In genomic region chr5:146347081-146347480, GRCm38 (mm10) we compare ENCODE assay signal across 22 mouse cellular contexts. TPM values are rescaled to one million over a fixed set of nuclear protein-coding genes. Genes with fewer than 3 reads are reported as not detected.
DNase-seq lines count a peak whose midpoint lies in the region; TF ChIP-seq lines count a peak whose summit lies in the region.
"Had no signal": no experiment of that assay in that cellular context is flagged by ENCODE, and none has a peak within 500 bp of the region (broad histone marks: within the 10 kb centered on the region; RNA-seq: fewer than 3 reads in every experiment).

No protein-coding gene starts in this region.

- H3K36me3 ChIP-seq in MEL (ENCODE audit: control insufficient read depth in 1 of 2, insufficient read depth in 2 of 2, low read length in 2 of 2), result no peaks in the 10 kb centered on the region
- H3K36me3 ChIP-seq: embryonic facial prominence, embryonic 10.5 days; embryonic facial prominence, embryonic 12.5 days; G1E had no signal

- H3K9me3 ChIP-seq in MEL (replicated peaks; ENCODE audit: insufficient read depth, low read length), result no peaks in the 10 kb centered on the region
- H3K9me3 ChIP-seq: embryonic facial prominence, embryonic 10.5 days; embryonic facial prominence, embryonic 12.5 days had no signal

- peak; percentile 31 for DNase-seq in layer of hippocampus, adult 11-12 months (ENCODE audit: low spot score)
- DNase-seq in layer of hippocampus, adult 9-10 months (ENCODE audit: low spot score), result no peak
- DNase-seq in MEL (ENCODE audit: low read depth, low spot score), result no peak
- peak; percentile 42 to 70 for DNase-seq in layer of hippocampus, adult 18-20 months (ENCODE audit: low spot score in 2 of 2)
- peak; percentile 42 to 56 for DNase-seq in layer of hippocampus, postnatal 36 days
- no peak for DNase-seq in lung, postnatal 25 days (ENCODE audit: low spot score)
- no peak for DNase-seq in gastrocnemius, adult 8-10 months (ENCODE audit: low spot score in 2 of 2)
- no peak for DNase-seq in cerebellum, adult 8-10 months
- DNase-seq: adrenal gland, adult 8-10 months; adrenal gland, postnatal 14 days; adrenal gland, postnatal 36 days; B cell, adult 2 months; cerebellum, adult 11 months; cerebellum, adult 18-20 months; cerebellum, adult 9-10 months; cerebellum, postnatal 10 days; cerebellum, postnatal 25 days had no signal

- H3K27ac ChIP-seq in MEL (ENCODE audit: control insufficient read depth, low read depth, low read length), result no peak overlapping the region
- H3K27ac ChIP-seq: embryonic facial prominence, embryonic 10.5 days; embryonic facial prominence, embryonic 12.5 days had no signal

- TF ChIP-seq POLR2A in MEL (IDR thresholded peaks at IDR 0.05; ENCODE audit: control insufficient read depth in 1 of 2, insufficient read depth in 1 of 2, low read depth in 1 of 2, low read length in 2 of 2, poor library complexity in 1 of 2), result no peak

- TF ChIP-seq CTCF in MEL (IDR thresholded peaks at IDR 0.05 in 2 of 3, conservative IDR thresholded peaks at IDR 0.05 in 1 of 3; ENCODE audit: control insufficient read depth in 1 of 3, insufficient read depth in 1 of 3, low read depth in 2 of 3, low read length in 3 of 3, poor library complexity in 1 of 3, severe bottlenecking in 1 of 3), result no peak

- H3K79me2 ChIP-seq in MEL (ENCODE audit: control insufficient read depth, insufficient read depth, low read length, poor library complexity), result no peaks in the 10 kb centered on the region

- no peak overlapping the region for H3K4me3 ChIP-seq in MEL (ENCODE audit: control insufficient read depth in 1 of 2, insufficient read depth in 1 of 2, low read depth in 2 of 2, low read length in 2 of 2)
- H3K4me3 ChIP-seq: embryonic facial prominence, embryonic 10.5 days; embryonic facial prominence, embryonic 12.5 days had no signal

- no peaks in the 10 kb centered on the region for H3K4me1 ChIP-seq in MEL (ENCODE audit: control insufficient read depth in 1 of 2, insufficient read depth in 2 of 2, low read length in 2 of 2)
- H3K4me1 ChIP-seq: embryonic facial prominence, embryonic 10.5 days; embryonic facial prominence, embryonic 12.5 days had no signal

- no peak for TF ChIP-seq RAD21 in MEL (IDR thresholded peaks at IDR 0.05; ENCODE audit: low read depth, low read length)

- TF ChIP-seq EP300 in MEL (IDR thresholded peaks at IDR 0.05; ENCODE audit: low read depth in 1 of 2, low read length in 2 of 2), result no peak

- no peak overlapping the region for H3K9ac ChIP-seq in MEL (ENCODE audit: control insufficient read depth, low read depth, low read length, poor library complexity, severe bottlenecking)
- H3K9ac ChIP-seq: embryonic facial prominence, embryonic 12.5 days had no signal

- no peaks in the 10 kb centered on the region for H3K27me3 ChIP-seq in MEL (ENCODE audit: control insufficient read depth in 1 of 2, insufficient read depth in 2 of 2, low read length in 2 of 2)
- H3K27me3 ChIP-seq: embryonic facial prominence, embryonic 12.5 days had no signal

TF ChIP-seq in MEL, 35 proteins besides CTCF, POLR2A, EP300 and RAD21:
- TF ChIP-seq USF1 (IDR thresholded peaks at IDR 0.05; ENCODE audit: low read depth, low read length) (peak; percentile 40; the same call in 1 of the 2 replicates), BHLHE40 (IDR thresholded peaks at IDR 0.05; ENCODE audit: borderline replicate concordance, low read depth, low read length) (no peak)

RNA-seq across cellular contexts. Expression of gene Wasf3, which starts 37.7 kb away (rescaled TPM):
- total RNA-seq in MEL (2012; rRNA removed), result not detected in 2 replicates
- polyA plus RNA-seq in MEL (2012; ENCODE audit: insufficient read depth in 1 of 2, insufficient read length in 2 of 2, low read depth in 1 of 2, low replicate concordance in 2 of 2, missing spikeins in 1 of 2), result not detected
- 100 to 1,000 TPM; 104 to 106 TPM for total RNA-seq in layer of hippocampus, adult 18-20 months (2021)
- total RNA-seq in layer of hippocampus, postnatal 36 days (2021), result 100 to 1,000 TPM; 104 to 106 TPM
- under 1 TPM; 0.46 to 0.74 (median 0.59) TPM for total RNA-seq in gastrocnemius, adult 8-10 months (2022)
- total RNA-seq: CH12.LX had no signal
- polyA plus RNA-seq: CD4-positive, CD25-positive, alpha-beta regulatory T cell, adult 4 months; G1E had no signal

Comparison
In these comparisons a context has a peak if more than half of its experiments do, and no peak if none do; other contexts are left out.
1. DNase-seq: peak in layer of hippocampus, adult 11-12 months (single experiment), layer of hippocampus, adult 18-20 months (2 of 2) and layer of hippocampus, postnatal 36 days (2 of 2); none in layer of hippocampus, adult 9-10 months (single experiment), MEL (single experiment), lung, postnatal 25 days (single experiment), gastrocnemius, adult 8-10 months (0 of 2) and cerebellum, adult 8-10 months (single experiment).
2. RNA of gene Wasf3, which starts 37.7 kb away (total RNA-seq): 104 to 106 TPM in layer of hippocampus, postnatal 36 days and 104 to 106 TPM in layer of hippocampus, adult 18-20 months; 0.46 to 0.74 TPM in gastrocnemius, adult 8-10 months and not detected in MEL; every median in the first group is over 10 times any median in the second.